Mouse (Mus musculus) urinary bladder, adult 2 months (tissue): ENCODE data around the gene Plce1. TPM values are rescaled to one million over a fixed set of nuclear protein-coding genes. Genes with fewer than 3 reads are reported as not detected.

Experiments
- DNase-seq: peaks from one replicate; pipeline ENCODE4 v3.0.0; 2022; ENCODE audit warnings: low spot score
- polyA plus RNA-seq: library from polyadenylated mRNA; depleted of rRNA; stranded (reverse); fragments of >200 nt; gene quantifications from 2 replicates; pipeline ENCODE4 v1.2.3, GENCODE M21; 2012

The Plce1 gene
- polyA plus RNA-seq, 1 experiment = 16.2 TPM

GRCm38 (mm10) chr19:38587559-38587958, 106.7 kb downstream of the Plce1 start:
- no peak for DNase-seq

- no peak for DNase-seq
Observed at GRCm38 (mm10) chr19:38589466-38589865, 108.6 kb downstream of the Plce1 start.

DNA sequence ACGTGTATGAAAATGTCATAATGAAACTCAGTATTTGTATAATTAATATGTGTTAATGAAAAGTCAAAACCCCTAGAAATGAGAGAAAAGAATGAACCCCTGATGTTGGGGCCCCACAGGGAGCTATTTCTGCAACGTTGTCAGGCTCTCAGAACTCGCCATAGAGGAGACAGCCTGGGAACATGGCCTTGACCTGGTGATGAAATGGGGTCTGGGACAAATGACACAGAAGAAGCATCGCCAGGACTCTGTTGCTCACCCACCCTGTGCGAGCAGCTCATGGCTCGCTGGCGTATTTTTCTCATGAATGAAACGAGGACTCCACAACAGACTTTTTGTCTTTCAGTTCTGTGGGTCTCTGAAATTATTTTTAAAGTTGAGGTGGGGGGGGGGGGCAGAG, 109.0 kb downstream of the Plce1 start:
- no peak for DNase-seq

DNA sequence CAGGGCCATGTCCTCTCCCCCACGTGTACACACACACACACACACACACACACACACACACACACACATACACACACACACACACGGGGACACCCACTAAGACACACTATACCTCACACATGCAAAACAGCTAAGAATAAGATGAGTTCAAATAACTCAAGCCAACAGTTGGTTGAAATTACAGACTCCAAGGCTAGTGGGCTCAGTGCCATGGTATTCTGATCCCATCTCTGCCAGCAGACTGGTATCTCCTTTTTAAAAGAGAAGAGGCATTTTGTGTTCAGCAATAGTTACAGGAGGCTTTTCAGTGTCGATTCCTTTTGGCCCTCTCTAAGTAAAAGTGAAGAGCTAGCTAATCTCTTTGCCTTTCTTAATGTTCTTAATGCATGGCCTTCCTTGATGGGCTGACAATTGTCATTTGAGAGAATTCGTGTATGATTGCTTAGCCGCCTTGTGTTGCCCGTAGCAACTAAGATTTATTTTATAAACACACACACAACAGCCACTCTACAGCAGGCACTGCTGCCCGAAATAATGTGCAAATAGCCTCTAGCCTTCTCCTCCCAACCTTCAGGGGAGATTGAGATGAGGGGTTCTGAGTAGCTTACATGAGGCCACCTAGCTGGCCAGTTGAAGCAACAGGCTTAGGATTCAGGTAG, 111.8 kb downstream of the Plce1 start:
- DNase-seq = no peak

GRCm38 (mm10) chr19:38593225-38593897, 112.5 kb downstream of the Plce1 start:
- no peak for DNase-seq

- no peak for DNase-seq
Observed at GRCm38 (mm10) chr19:38596096-38596495, 115.2 kb downstream of the Plce1 start.

DNA sequence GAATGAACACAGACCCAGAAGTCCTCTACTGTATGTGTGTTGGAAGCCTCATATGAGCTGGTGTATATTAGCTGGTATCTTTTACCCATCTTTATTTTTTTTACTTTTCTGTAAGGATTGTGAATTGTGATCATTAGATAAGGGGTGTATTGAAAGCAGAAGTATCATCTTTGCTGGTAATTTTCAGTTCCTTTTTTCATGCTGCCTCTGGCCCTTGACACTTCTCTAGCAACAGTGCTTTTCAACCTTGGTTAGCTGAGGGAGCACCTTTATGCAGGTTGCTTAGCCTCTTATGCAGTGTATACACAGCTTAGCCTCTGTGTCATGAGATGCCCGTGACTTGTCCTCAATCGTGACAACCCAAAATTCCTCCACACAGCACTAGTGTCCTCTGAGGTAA, 116.5 kb downstream of the Plce1 start:
- no peak for DNase-seq

- DNase-seq = no peak
Observed at GRCm38 (mm10) chr19:38599001-38599400, 118.1 kb downstream of the Plce1 start.

GRCm38 (mm10) chr19:38601127-38601526, 120.2 kb downstream of the Plce1 start:
- no peak for DNase-seq

GRCm38 (mm10) chr19:38602811-38603210, 121.9 kb downstream of the Plce1 start:
- DNase-seq = peak; percentile 34

- DNase-seq = no peak
Observed at GRCm38 (mm10) chr19:38607236-38607635, 126.3 kb downstream of the Plce1 start.

- no peak for DNase-seq
Observed at GRCm38 (mm10) chr19:38608951-38609654, 128.2 kb downstream of the Plce1 start.

DNA sequence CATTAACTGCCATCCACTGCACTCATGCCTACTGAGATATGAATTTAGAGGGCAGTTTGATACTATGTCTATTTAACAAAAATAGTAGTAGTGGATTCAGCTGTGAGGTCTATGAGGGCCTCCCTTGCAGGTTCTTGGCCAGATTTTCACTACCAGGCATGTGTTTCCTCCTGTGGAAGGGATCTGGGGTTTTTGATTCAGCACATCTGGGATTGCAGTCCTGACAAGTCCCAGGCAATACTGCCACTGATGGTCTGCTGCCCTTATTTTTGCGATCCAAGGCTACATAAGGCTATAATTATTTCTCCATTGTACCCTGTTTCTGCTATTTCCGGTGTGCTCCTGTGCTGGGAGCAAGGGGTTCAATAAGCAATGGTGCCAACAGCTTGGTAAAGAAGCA, 129.4 kb downstream of the Plce1 start:
- DNase-seq = no peak

- DNase-seq = no peak
Observed at GRCm38 (mm10) chr19:38610809-38611208, 129.9 kb downstream of the Plce1 start.

DNA sequence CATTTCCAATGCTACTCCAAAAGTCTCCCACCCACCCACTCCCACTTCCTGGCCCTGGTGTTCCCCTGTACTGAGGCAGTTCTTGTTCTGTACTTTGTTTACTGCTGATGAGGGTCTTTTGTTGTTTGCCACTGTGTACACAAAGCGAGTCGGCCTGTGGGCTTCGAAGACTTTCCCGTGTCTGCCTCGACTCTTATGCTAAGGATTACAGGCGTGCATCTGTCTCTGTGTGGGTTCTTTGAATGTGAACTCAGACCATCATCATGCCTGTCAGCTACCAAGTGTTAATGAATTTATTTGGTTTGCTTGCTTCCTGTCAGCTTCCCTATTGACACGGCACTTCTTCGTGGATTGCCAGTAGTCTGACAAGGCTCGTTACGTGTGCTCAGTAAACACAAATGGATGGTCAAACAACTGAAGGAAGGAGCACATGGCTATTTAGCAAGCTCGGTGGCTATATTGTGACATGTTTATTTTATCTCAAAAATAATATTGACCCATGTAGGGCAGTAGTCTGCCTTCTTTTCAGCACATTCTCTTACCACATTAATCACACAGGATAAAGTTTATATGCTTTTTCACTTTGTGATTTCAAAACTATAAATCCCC, 133.3 kb downstream of the Plce1 start:
- no peak for DNase-seq

- no peak for DNase-seq
Observed at GRCm38 (mm10) chr19:38615356-38615755, 134.4 kb downstream of the Plce1 start.

GRCm38 (mm10) chr19:38620134-38620533, 139.2 kb downstream of the Plce1 start:
- no peak for DNase-seq

- no peak for DNase-seq
Observed at GRCm38 (mm10) chr19:38621546-38621945, 140.6 kb downstream of the Plce1 start.

DNA sequence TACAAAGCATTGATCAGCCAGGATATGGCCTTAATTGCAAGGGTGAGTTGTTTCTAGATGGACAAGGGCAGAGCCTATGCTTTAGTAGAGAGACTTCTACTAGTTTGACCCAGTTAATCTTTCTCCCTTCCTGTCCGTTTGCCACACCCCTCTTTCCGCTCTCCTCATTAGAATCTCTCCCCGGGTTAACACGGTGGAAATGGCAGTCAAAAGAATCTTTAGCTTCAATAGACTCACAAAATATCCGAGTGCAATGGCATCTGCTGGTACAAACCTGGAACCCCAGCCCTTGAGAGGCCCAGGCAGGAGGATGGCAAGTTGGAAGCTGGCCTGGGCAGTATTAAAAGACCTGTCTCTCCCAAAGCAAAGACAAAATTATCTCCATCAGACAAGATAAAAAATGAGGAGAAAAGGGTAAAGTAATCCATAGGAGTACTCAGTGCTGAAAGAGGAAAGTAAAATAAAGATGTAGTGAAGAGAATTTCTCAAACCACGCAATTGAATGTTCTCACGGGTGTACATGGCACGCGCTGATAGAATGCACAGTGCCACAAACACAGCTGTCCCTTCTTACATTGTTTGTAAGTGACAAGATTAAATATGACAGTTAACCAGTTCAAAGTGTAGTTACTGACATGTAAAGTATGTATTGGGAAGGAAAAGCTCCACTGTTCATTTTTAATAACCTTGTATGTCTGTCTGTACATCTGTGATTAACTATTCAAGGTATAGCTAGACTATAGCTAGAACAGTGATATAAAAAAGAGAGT, 145.5 kb downstream of the Plce1 start:
- no peak for DNase-seq

DNA sequence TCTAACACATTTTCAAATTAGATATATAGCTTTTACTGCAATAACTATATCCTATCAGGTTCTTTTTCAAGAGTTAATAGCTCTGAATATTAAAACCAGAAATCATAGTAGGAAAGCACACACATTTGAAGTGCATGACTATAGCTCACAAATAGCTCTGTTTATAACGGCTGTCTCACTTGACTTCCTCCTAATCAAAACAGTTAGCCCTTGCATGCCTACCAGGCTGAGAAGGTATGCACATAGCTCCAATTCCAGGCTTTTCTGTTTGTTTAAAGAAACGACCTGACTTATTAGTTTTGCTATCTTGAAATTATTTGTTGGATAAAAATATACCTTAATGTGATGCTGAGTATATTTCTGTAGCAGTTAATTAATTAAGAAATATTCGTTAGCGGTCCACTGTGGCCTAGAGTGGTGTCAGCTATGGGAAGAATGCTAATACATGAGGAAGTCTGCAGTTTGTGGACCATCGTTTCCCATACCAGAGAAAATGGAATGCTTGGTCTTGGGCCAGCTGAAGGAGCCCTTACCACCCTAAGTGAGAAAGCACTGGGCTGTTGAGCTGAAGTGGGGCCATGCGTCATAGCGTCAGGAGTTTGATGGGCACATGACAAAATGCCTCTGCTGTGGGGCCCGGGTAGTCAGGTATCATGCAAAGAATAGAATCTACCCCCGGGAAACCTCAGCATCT, 146.3 kb downstream of the Plce1 start:
- DNase-seq = no peak

GRCm38 (mm10) chr19:38632251-38632650, 151.3 kb downstream of the Plce1 start:
- DNase-seq = no peak
